Mouse (Mus musculus) gastrocnemius, postnatal 4 days (tissue): ENCODE data around the gene Erg. TPM values are rescaled to one million over a fixed set of nuclear protein-coding genes. Genes with fewer than 3 reads are reported as not detected.

ENCODE experiments used
- DNase-seq, 2 experiments: peaks; one replicate each; pipeline ENCODE4 v3.0.0; 2021 to 2022; ENCODE audit warnings: low spot score in 2 of 2, mixed read lengths in 2 of 2
- total RNA-seq, 2 experiments: library from RNA; stranded (reverse); gene quantifications; 2 replicates each; pipeline ENCODE4 v1.2.3; 2021

The Erg gene
- total RNA-seq, 2 experiments from 2014 or later: 22.0 to 23.5 TPM

DNA sequence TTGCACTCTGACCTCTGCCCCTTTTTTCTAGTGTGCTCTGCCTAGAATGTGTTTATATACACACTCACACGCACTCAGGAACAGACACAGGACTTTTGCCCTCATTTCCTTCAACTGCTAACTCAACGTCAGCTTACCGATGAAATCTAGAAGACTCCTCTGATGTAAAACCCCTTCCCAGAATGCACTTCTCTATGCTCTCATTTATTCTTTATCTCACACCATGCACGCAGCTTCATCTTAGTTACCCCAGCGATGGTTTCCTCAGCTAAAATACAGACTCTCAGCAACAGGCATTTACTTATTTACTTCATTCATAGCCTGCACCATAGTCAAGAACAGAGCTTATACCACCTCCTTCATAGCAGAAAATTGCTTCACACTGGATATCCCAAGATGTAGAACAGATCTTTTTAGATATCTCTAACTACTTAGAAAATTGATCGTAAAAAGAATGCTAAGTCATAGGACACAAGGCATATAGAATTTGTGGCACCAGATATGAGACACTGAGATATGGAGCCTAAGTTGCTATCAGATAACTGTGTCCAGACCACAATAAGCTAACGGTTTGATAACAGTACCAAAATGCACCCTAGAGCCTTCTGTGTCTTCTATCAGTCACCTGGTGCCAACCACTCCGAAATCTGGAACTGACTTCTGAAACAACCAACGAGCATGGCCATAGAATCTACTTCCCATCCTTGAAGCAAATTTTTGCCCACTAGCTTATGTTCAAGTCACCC is 98.6 kb downstream of the Erg start:
- no peak for DNase-seq

DNA sequence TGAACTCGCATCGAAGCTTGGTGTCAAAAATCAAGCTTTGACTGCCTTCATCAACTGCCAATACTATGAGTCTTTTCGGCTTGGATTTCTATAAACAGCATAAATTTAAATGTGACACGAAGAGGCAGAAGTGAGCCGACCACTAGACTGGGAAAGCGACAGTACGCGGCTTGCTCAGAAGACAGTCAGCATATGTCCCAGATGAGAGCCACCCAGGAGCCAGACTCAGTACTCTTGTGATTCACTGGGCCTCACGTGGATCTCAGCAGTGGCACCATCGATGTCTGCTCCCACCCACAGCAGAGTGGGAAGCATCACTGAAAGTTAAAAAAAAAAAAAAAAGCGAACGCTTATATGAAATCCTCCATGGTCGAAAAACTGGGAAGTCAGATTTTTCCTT is 105.2 kb downstream of the Erg start:
- no peak for DNase-seq

DNA sequence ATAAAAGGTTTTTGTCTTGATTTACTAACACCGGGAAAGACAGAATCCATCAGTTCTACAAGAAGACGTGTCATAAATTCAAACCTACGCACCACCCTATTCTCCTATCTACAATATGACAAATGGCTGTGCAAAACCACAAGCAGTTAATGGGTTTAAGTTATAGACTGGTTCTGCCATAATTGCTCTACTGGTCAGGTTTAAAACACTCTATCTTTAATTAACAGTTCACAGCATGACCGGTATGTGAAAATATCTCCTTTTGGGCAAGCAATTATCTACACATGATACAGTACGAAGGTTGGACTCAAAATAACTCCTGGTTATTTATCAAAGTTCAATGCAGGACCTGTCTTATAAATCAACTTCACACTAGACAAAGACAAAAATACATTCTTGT is 107.8 kb downstream of the Erg start:
- DNase-seq: no peak

GRCm38 (mm10) chr16:95475041-95475440 is 111.4 kb downstream of the Erg start:
- no peak for DNase-seq

DNA sequence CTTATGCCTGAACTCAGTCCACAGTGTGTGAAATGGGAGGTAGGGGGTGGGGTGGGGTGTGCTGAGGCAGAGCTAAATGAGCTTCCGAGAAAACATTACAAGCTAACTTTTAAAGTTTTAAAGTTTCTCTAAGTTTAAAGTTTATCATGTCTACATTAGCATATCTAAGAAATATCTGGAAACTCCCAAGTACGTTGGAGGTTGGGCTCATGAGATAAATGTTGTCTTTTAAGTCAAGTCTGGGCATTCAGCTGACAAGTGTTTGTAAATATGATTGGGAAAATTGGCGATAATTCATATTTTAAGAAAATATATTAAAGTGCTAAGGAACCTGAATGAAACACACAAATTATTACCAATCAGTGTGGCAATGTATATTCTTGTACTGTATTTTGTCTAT is 112.4 kb downstream of the Erg start:
- no peak for DNase-seq

DNA sequence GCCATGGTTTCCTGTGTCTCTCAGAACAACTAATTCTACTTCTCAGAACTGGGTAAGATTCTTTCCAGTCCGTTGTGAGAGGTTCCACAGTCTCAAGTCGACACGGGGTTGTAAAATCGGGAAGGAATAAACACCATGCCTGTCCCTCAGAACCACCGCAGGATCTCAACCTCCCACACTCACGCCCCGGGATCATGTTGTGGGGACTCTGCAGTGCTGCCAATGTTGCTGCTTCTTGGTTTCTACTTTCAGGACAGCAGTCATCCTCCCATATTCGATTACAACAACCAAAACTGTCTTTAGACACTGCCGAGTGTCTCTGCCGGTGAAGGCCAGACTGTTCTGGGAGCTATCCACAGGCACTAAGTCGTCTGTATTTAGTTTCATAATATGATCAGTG is 113.6 kb downstream of the Erg start:
- no peak for DNase-seq

GRCm38 (mm10) chr16:95469262-95470139 is 116.9 kb downstream of the Erg start:
- no peak for DNase-seq

GRCm38 (mm10) chr16:95467893-95468292 is 118.5 kb downstream of the Erg start:
- no peak for DNase-seq

- DNase-seq: no peak
Measured at GRCm38 (mm10) chr16:95466548-95466947, 119.8 kb downstream of the Erg start.

- DNase-seq: no peak
Measured at GRCm38 (mm10) chr16:95464609-95465008, 121.8 kb downstream of the Erg start.

- no peak for DNase-seq
Measured at GRCm38 (mm10) chr16:95463796-95464195, 122.6 kb downstream of the Erg start.

GRCm38 (mm10) chr16:95461941-95462340 is 124.5 kb downstream of the Erg start:
- no peak for DNase-seq

DNA sequence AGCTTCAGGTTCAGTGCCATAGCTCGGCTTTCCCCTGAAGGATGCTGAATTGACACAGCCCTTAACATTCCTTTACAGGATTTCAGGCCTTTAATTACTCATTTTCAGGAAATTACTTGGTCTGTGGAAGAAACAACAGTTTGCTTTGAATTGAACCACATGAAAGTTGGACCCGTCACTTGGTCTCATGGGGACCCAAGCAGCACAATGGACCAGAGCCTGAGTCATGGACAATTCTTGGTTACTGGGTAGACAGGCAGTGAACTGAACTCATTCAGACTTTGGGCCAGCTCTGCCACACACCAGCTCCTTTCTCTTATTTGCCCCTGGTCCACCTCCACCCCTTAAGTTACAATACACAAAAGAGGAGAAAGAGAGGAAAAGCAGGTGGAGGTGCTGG is 126.1 kb downstream of the Erg start:
- no peak for DNase-seq

DNA sequence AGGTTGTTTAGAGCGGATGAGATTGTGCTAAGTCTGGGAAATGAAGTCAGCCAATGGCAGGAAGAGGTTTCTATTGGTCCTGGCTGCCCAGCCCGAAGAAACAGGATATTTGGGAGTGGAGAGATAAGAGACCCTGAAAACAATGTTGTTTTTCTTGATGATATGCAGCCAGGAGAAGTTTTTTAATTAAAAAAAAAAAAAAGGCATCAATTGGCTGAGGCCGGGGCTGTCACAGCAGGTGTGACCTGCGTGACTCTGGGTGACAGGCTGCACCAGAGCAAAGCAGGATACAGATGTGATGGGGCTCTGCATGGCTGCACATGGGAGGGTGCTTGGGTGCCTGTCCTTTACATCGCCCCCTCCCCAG is 127.1 kb downstream of the Erg start:
- DNase-seq: no peak

DNA sequence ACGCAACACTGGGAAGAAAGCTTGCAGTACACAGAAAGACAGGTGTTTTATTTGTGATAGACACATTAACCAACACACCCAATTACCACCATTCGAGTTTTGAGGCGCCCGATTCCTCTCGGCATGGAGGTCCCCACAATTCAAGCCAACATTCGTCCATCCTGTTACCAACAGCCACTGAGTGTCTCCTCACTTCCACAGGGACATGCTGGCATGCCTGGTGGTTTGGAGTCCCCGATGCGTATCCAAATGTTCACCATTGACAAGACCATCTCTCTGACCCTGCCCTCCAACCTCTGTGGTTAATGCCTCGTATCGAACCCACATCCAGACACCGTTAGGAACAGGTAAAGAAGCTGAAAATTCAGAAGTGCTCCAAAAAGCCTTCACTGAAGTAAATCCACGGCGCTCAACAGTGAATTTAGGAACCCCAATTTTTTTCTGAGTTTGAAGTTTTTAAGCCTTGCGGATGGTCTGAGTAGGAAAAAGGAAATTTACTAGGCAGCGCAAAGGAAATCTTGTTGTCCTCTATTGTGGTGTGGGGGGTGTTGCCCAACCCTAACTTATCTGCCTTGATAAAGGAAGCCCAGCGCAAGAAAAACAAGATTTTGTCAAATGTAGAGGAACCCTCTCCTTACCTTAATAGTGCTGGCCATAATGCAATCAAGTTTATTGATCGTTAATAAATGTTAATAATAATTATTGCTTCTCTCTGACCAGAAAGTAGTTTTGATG is 127.6 kb downstream of the Erg start:
- DNase-seq: no peak

DNA sequence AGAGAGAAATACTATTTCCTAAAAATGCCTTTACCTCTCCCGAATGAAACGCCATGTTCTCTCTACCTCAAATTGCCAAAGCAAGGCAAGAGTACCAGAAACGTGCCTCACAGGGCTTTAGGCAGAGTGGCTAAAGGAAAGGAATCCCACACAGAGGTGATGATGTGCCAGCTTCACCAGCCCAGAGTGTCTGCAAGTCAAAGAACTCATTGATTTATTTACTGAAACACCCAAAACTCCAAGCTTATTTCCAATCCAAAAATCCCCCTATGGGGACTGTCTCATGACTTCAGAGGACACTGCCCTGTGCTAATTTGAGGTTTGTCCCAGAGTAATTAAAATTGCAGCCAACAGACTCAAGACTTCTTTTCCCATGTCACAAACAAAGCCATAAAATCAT is 129.4 kb downstream of the Erg start:
- DNase-seq: no peak

DNA sequence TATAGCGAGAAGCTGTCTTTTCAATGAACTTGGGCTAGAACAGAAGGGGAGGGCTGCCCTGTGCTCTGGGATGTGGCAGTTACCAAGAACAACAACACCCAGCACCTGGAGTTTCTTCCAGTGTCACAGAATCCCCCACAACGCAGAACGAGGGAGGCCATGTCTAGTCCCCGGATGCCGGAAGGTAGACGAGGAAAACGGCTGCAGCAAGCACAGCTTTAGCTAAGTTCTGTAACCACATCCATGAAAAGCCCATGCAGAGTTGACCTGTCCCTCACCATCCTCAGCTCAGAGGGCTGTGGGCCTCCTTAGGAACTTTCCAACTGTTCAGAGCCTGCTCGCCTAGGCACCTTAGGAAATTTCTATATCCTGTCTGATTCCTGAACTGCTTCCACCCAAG is 130.5 kb downstream of the Erg start:
- DNase-seq: no peak

DNA sequence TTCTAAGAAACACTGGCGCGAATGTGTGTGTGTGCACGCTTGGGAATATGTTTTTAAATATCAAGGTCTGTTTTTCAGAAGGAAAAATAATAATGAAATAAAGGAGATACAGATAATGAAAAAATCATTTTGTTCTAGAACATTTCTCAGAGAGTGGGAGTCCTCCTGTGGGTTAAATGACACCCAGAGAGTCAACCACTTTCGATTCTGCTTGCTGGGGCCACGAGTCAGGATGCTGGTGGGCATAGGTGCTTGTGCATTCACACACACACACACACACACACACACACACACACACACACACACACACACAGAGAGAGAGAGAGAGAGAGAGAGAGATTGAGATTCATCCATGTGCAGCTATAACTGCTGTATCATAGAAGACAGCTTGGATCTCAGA is 130.9 kb downstream of the Erg start:
- DNase-seq: no peak

GRCm38 (mm10) chr16:95452411-95452810 is 134.0 kb downstream of the Erg start:
- no peak for DNase-seq

GRCm38 (mm10) chr16:95449361-95449725 is 137.1 kb downstream of the Erg start:
- DNase-seq: no peak

- DNase-seq: no peak
Measured at GRCm38 (mm10) chr16:95448643-95449360, 137.6 kb downstream of the Erg start.
